Mouse (Mus musculus) heart, adult 2 months (tissue): ENCODE measurements around the gene Macrod1.

Experiments
- EP300 ChIP-seq: fragments of 200-500 bp; IDR thresholded peaks from 2 replicates; pipeline ENCODE4 v1.6.1; 2011; ENCODE audit warnings: low read depth, low read length, control low read depth; ENCODE audit not compliant: insufficient read depth
- POLR2A ChIP-seq: fragments of 200-500 bp; IDR thresholded peaks from 2 replicates; pipeline ENCODE4 v1.6.1; 2011; ENCODE audit warnings: mild to moderate bottlenecking, low read depth, low read length, control low read depth; ENCODE audit not compliant: insufficient read depth

GRCm38 (mm10) chr19:7177804-7178511, 121.3 kb downstream of the Macrod1 start:
- TF ChIP-seq POLR2A (no peak), EP300 (no peak)
